Mouse (Mus musculus): ENCODE measurements around the gene Ubald2. TPM values are rescaled to one million over a fixed set of nuclear protein-coding genes. Genes with fewer than 3 reads are reported as not detected.
A peak's percentile ranks its signal among the peaks of the same experiment; 100 is the strongest.

The Ubald2 gene
- polyA plus RNA-seq, 1 experiment from 2014 or later, result 56.6 TPM

- ATAC-seq, result no peak
- Histone ChIP-seq H3K4me2 (replicated peaks; ENCODE audit: low read depth, low read length) (no peak overlapping the region), H3K9ac (replicated peaks; ENCODE audit: low read depth) (no peak overlapping the region), H3K27ac (ENCODE audit: low read length) (no peak overlapping the region), H3K27me3 (replicated peaks; ENCODE audit: insufficient read depth, low read length) (0 out of 2 replicates have a peak, but pooled peaks cover 4% of the 10 kb centered on the region), H3K9me3 (ENCODE audit: low read length) (no peaks in the 10 kb centered on the region), H3K4me1 (ENCODE audit: insufficient read depth, low read depth, low read length) (no peaks in the 10 kb centered on the region), H3K36me3 (ENCODE audit: insufficient read depth, low read length) (peaks cover 6% of the 10 kb centered on the region; the same call in 1 of the 2 replicates), H3K4me3 (ENCODE audit: low read depth, low read length) (no peak overlapping the region)
- WGBS, result 51% methylated on average over 6 of the region's 6 CpGs
- TF ChIP-seq CTCF (IDR thresholded peaks at IDR 0.05) (no peak), EP300 (IDR thresholded peaks at IDR 0.05) (no peak)
- DNase-seq (ENCODE audit: low spot score), result no peak
These were observed 8.9 kb downstream of the Ubald2 start for GRCm38 (mm10) chr11:116442867-116443177.

GRCm38 (mm10) chr11:116443311-116443710 lies 9.4 kb downstream of the Ubald2 start:
- DNase-seq (ENCODE audit: low spot score) (no peak), ATAC-seq (no peak)
- TF ChIP-seq CTCF (IDR thresholded peaks at IDR 0.05) (no peak), EP300 (IDR thresholded peaks at IDR 0.05) (no peak)
- 80% methylated on average over 6 of the region's 6 CpGs for WGBS
- Histone ChIP-seq H3K4me3 (ENCODE audit: low read depth, low read length) (no peak overlapping the region), H3K27me3 (replicated peaks; ENCODE audit: insufficient read depth, low read length) (0 out of 2 replicates have a peak, but pooled peaks cover 4% of the 10 kb centered on the region), H3K4me2 (replicated peaks; ENCODE audit: low read depth, low read length) (no peak overlapping the region), H3K9ac (replicated peaks; ENCODE audit: low read depth) (no peak overlapping the region), H3K9me3 (ENCODE audit: low read length) (no peaks in the 10 kb centered on the region), H3K27ac (ENCODE audit: low read length) (no peak overlapping the region), H3K36me3 (ENCODE audit: insufficient read depth, low read length) (peaks cover 5% of the 10 kb centered on the region; the same call in 1 of the 2 replicates), H3K4me1 (ENCODE audit: insufficient read depth, low read depth, low read length) (no peaks in the 10 kb centered on the region)

GRCm38 (mm10) chr11:116443935-116444334 lies 10.0 kb downstream of the Ubald2 start:
- WGBS, result 90% methylated on average over 6 of the region's 6 CpGs
- H3K36me3 ChIP-seq (ENCODE audit: insufficient read depth, low read length), result peaks cover 5% of the 10 kb centered on the region; the same call in 1 of the 2 replicates
- TF ChIP-seq EP300 (IDR thresholded peaks at IDR 0.05) (no peak), CTCF (IDR thresholded peaks at IDR 0.05) (no peak)
- no peak overlapping the region for H3K4me2 ChIP-seq (replicated peaks; ENCODE audit: low read depth, low read length)
- DNase-seq (ENCODE audit: low spot score) (no peak), ATAC-seq (no peak)
- no peak overlapping the region for H3K27ac ChIP-seq (ENCODE audit: low read length)
- 0 out of 2 replicates have a peak, but pooled peaks cover 4% of the 10 kb centered on the region for H3K27me3 ChIP-seq (replicated peaks; ENCODE audit: insufficient read depth, low read length)
- no peaks in the 10 kb centered on the region for H3K4me1 ChIP-seq (ENCODE audit: insufficient read depth, low read depth, low read length)
- no peak overlapping the region for H3K4me3 ChIP-seq (ENCODE audit: low read depth, low read length)
- no peak overlapping the region for H3K9ac ChIP-seq (replicated peaks; ENCODE audit: low read depth)
- no peaks in the 10 kb centered on the region for H3K9me3 ChIP-seq (ENCODE audit: low read length)

- ATAC-seq, result peak; percentile 84
- no peaks in the 10 kb centered on the region for H3K4me1 ChIP-seq (ENCODE audit: insufficient read depth, low read depth, low read length)
- H3K4me2 ChIP-seq (replicated peaks; ENCODE audit: low read depth, low read length), result no peak overlapping the region
- H3K27me3 ChIP-seq (replicated peaks; ENCODE audit: insufficient read depth, low read length), result 0 out of 2 replicates have a peak, but pooled peaks cover 4% of the 10 kb centered on the region
- no peak overlapping the region for H3K27ac ChIP-seq (ENCODE audit: low read length)
- no peak overlapping the region for H3K4me3 ChIP-seq (ENCODE audit: low read depth, low read length)
- peak; percentile 99 for TF ChIP-seq CTCF (IDR thresholded peaks at IDR 0.05)
- TF ChIP-seq EP300 (IDR thresholded peaks at IDR 0.05), result no peak
- no peaks in the 10 kb centered on the region for H3K9me3 ChIP-seq (ENCODE audit: low read length)
- H3K9ac ChIP-seq (replicated peaks; ENCODE audit: low read depth), result no peak overlapping the region
- 26% methylated on average over 16 of the region's 16 CpGs for WGBS
- peak; percentile 92 for DNase-seq (ENCODE audit: low spot score)
- H3K36me3 ChIP-seq (ENCODE audit: insufficient read depth, low read length), result no peaks in the 10 kb centered on the region
These were observed 11.9 kb downstream of the Ubald2 start for GRCm38 (mm10) chr11:116445596-116446307.

- no peaks in the 10 kb centered on the region for H3K9me3 ChIP-seq (ENCODE audit: low read length)
- H3K27ac ChIP-seq (ENCODE audit: low read length), result no peak overlapping the region
- no peak for DNase-seq (ENCODE audit: low spot score)
- WGBS, result 8% methylated on average over 19 of the region's 19 CpGs
- no peak for TF ChIP-seq CTCF (IDR thresholded peaks at IDR 0.05)
- TF ChIP-seq EP300 (IDR thresholded peaks at IDR 0.05), result no peak
- peak; percentile 37; the same call in 1 of the 2 replicates for ATAC-seq
- no peaks in the 10 kb centered on the region for H3K36me3 ChIP-seq (ENCODE audit: insufficient read depth, low read length)
- H3K4me3 ChIP-seq (ENCODE audit: low read depth, low read length), result no peak overlapping the region
- no peak overlapping the region for H3K9ac ChIP-seq (replicated peaks; ENCODE audit: low read depth)
- 0 out of 2 replicates have a peak, but pooled peaks cover 4% of the 10 kb centered on the region for H3K27me3 ChIP-seq (replicated peaks; ENCODE audit: insufficient read depth, low read length)
- H3K4me2 ChIP-seq (replicated peaks; ENCODE audit: low read depth, low read length), result peak overlapping the region; percentile 3; the same call in 1 of the 2 replicates
- no peaks in the 10 kb centered on the region for H3K4me1 ChIP-seq (ENCODE audit: insufficient read depth, low read depth, low read length)
These were observed 12.5 kb downstream of the Ubald2 start for GRCm38 (mm10) chr11:116446308-116446887.

GRCm38 (mm10) chr11:116447822-116448221 lies 13.9 kb downstream of the Ubald2 start:
- Histone ChIP-seq H3K4me3 (ENCODE audit: low read depth, low read length) (no peak overlapping the region), H3K4me1 (ENCODE audit: insufficient read depth, low read depth, low read length) (no peaks in the 10 kb centered on the region), H3K9me3 (ENCODE audit: low read length) (no peaks in the 10 kb centered on the region), H3K27ac (ENCODE audit: low read length) (no peak overlapping the region), H3K36me3 (ENCODE audit: insufficient read depth, low read length) (no peaks in the 10 kb centered on the region), H3K4me2 (replicated peaks; ENCODE audit: low read depth, low read length) (no peak overlapping the region), H3K27me3 (replicated peaks; ENCODE audit: insufficient read depth, low read length) (0 out of 2 replicates have a peak, but pooled peaks cover 4% of the 10 kb centered on the region), H3K9ac (replicated peaks; ENCODE audit: low read depth) (no peak overlapping the region)
- DNase-seq (ENCODE audit: low spot score), result no peak
- TF ChIP-seq EP300 (IDR thresholded peaks at IDR 0.05) (no peak), CTCF (IDR thresholded peaks at IDR 0.05) (peak; percentile 35)
- ATAC-seq, result no peak
- WGBS, result 66% methylated on average over 5 of the region's 5 CpGs
